Mouse (Mus musculus) kidney, postnatal 0 days (tissue): ENCODE results near the gene Btbd11. TPM values are rescaled to one million over a fixed set of nuclear protein-coding genes. Genes with fewer than 3 reads are reported as not detected.

Experiments used
- ATAC-seq: fragments of 200-750 bp; cut with Nextera tagmentation; replicated peaks from 2 replicates; pipeline ENCODE4 v1.8.0; 2017; ENCODE audit warnings: low read depth, moderate number of reproducible peaks, moderate TSS enrichment, moderate library complexity; ENCODE audit not compliant: low FRiP score
- DNase-seq: peaks from one replicate; pipeline ENCODE4 v3.0.0-alpha.2; 2016; ENCODE audit warnings: low spot score
- H3K27ac ChIP-seq: fragments of 300-500 bp; sonication (generic); 2 replicates; pipeline ENCODE4 v1.5.1; 2014; ENCODE audit warnings: mild to moderate bottlenecking
- H3K27me3 ChIP-seq: fragments of 300-500 bp; sonication (generic); 2 replicates; pipeline ENCODE4 v1.6.1; 2014; ENCODE audit warnings: low read length, mixed read lengths; ENCODE audit not compliant: insufficient read depth
- H3K36me3 ChIP-seq: fragments of 300-500 bp; sonication (generic); 2 replicates; pipeline ENCODE4 v1.6.1; 2014; ENCODE audit warnings: low read length, mixed read lengths; ENCODE audit not compliant: insufficient read depth
- H3K4me1 ChIP-seq: fragments of 300-500 bp; sonication (generic); replicated peaks from 2 replicates; pipeline ENCODE4 v1.6.1; 2014; ENCODE audit warnings: antibody characterized with exemption, low read length, mixed read lengths; ENCODE audit not compliant: insufficient read depth
- H3K4me2 ChIP-seq: fragments of 300-500 bp; sonication (generic); 2 replicates; pipeline ENCODE4 v1.6.1; 2014; ENCODE audit warnings: mild to moderate bottlenecking, low read length, moderate library complexity, mixed read lengths
- H3K4me3 ChIP-seq: fragments of 300-500 bp; sonication (generic); replicated peaks from 2 replicates; pipeline ENCODE4 v1.5.1; 2014; ENCODE audit warnings: low read depth, low read length
- H3K9ac ChIP-seq: fragments of 300-500 bp; sonication (generic); 2 replicates; pipeline ENCODE4 v1.6.1; 2014; ENCODE audit warnings: low read depth, low read length
- H3K9me3 ChIP-seq: fragments of 300-500 bp; sonication (generic); replicated peaks from 2 replicates; pipeline ENCODE4 v1.6.1; 2016; ENCODE audit warnings: low read length, inconsistent platforms, mixed read lengths
- CTCF ChIP-seq: IDR thresholded peaks from 2 replicates; pipeline ENCODE4 v1.5.1; 2016; ENCODE audit warnings: antibody characterized with exemption, low read depth, mild to moderate bottlenecking, moderate library complexity
- WGBS: fragments of 180-500 bp; shearing (Covaris S2); extraction: QIAGEN DNeasy Blood & Tissue Kit; methylation state at CpG from one replicate; pipeline ENCODE4 v1.1.7; 2014; 5-methylcytosine and 5-hydroxymethylcytosine counted together
- polyA plus RNA-seq: library from polyadenylated mRNA; unstranded; fragments of >200 nt; fragmentation: Nextera tagmentation; extraction: Ambion mirVana; gene quantifications from 2 replicates; pipeline ENCODE4 v1.2.1, GENCODE M21; 2015

Btbd11 gene
- polyA plus RNA-seq, 1 experiment from 2014 or later, result 6.7 TPM

DNA sequence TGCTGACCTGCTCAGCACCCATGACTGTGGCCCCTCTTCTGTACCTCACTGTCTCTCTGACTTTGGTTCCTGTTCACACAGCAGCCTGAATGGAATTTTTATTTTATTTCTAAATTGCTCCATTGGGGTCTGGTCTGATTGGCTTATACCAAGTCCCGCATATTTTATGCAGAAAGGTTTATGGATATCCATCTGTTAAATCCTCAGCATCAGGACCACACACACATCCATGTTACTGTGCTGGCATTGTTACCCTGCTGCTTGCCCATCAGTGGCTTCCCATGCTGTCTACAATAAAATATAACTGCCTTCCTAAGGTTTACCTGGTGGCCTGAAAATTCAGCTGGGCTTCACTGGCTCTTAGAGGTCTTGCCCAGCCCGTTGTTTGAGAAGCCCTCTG, 106.0 kb downstream of the Btbd11 start:
- Histone ChIP-seq H3K27ac (no peak overlapping the region), H3K36me3 (no peaks in the 10 kb centered on the region), H3K4me2 (no peak overlapping the region), H3K9me3 (no peaks in the 10 kb centered on the region), H3K27me3 (no peaks in the 10 kb centered on the region), H3K4me1 (no peaks in the 10 kb centered on the region), H3K9ac (no peak overlapping the region), H3K4me3 (no peak overlapping the region)
- no peak for ATAC-seq
- no peak for DNase-seq
- TF ChIP-seq CTCF, result no peak
- 80% methylated on average over 2 of the region's 2 CpGs for WGBS

- H3K27me3 ChIP-seq, result no peaks in the 10 kb centered on the region
- H3K9ac ChIP-seq, result no peak overlapping the region
- no peak overlapping the region for H3K4me2 ChIP-seq
- 23% methylated on average over 8 of the region's 8 CpGs for WGBS
- no peaks in the 10 kb centered on the region for H3K36me3 ChIP-seq
- 0 out of 2 replicates have a peak, but pooled peaks have one; percentile 31 for ATAC-seq
- H3K9me3 ChIP-seq, result no peaks in the 10 kb centered on the region
- no peaks in the 10 kb centered on the region for H3K4me1 ChIP-seq
- H3K4me3 ChIP-seq, result no peak overlapping the region
- peak; percentile 77 for DNase-seq
- no peak for TF ChIP-seq CTCF
- H3K27ac ChIP-seq, result no peak overlapping the region
Observed at GRCm38 (mm10) chr10:85496358-85496757, 109.7 kb downstream of the Btbd11 start.

- no peak overlapping the region for H3K9ac ChIP-seq
- no peaks in the 10 kb centered on the region for H3K9me3 ChIP-seq
- ATAC-seq (no peak), DNase-seq (no peak)
- H3K4me2 ChIP-seq, result no peak overlapping the region
- H3K36me3 ChIP-seq, result no peaks in the 10 kb centered on the region
- H3K27ac ChIP-seq, result no peak overlapping the region
- H3K27me3 ChIP-seq, result no peaks in the 10 kb centered on the region
- no peak overlapping the region for H3K4me3 ChIP-seq
- TF ChIP-seq CTCF, result no peak
- WGBS, result 31% methylated on average over 2 of the region's 2 CpGs
- no peaks in the 10 kb centered on the region for H3K4me1 ChIP-seq
Observed at GRCm38 (mm10) chr10:85496981-85497380, 110.4 kb downstream of the Btbd11 start.

DNA sequence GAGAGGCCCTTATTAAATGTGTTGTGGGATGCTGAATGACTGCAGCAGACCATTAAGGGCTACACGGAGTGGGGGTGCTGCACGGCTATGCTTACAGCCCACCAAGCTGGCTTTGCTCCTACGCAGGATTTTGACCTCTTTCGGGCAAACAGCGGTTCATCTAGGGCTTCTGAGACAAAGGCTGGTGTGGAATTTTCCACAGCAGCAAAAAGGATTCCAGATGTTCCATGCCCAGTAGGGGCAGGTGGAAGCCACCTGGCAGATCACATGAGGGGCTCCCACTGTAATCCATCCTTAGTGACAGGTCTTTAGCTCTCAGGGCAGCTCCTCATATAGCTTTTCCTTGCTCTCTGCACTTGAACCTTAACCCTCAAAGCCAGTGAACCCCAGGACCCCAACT, 111.3 kb downstream of the Btbd11 start:
- ATAC-seq (no peak), DNase-seq (peak; percentile 14)
- Histone ChIP-seq H3K9me3 (no peaks in the 10 kb centered on the region), H3K36me3 (no peaks in the 10 kb centered on the region), H3K4me2 (no peak overlapping the region), H3K4me3 (no peak overlapping the region), H3K27ac (no peak overlapping the region), H3K27me3 (no peaks in the 10 kb centered on the region), H3K4me1 (no peaks in the 10 kb centered on the region), H3K9ac (no peak overlapping the region)
- 55% methylated on average over 5 of the region's 5 CpGs for WGBS
- TF ChIP-seq CTCF, result no peak

DNA sequence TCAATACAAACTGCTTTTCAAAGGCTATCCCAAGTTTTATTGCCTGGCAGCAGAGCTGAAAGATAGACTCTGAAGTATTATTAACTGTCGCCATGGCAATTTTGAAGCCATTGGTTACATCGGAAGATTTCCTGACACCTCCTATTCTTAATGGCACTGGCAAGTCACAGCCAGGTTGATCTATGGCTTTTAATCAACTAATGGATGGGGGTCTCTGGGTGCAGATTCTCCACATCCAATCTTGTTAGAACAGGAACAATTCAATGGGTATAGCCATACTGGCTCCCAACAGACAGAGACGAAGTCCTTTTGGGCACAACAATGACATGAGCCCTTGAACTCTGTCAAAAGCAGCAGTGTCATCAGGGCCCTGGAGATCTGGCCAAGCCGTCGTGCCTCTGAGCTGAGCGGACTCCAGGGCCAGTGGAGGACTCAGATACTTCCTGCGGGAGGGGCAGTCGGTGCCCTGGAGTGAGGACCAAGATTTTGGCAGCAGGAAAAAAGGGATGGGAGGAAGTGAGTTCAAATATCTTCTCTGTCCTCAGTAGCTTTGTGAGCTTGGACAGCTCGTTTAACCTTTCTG, 114.0 kb downstream of the Btbd11 start:
- Histone ChIP-seq H3K27ac (no peak overlapping the region), H3K9me3 (no peaks in the 10 kb centered on the region), H3K9ac (no peak overlapping the region), H3K4me1 (no peaks in the 10 kb centered on the region), H3K36me3 (no peaks in the 10 kb centered on the region), H3K4me2 (no peak overlapping the region), H3K4me3 (no peak overlapping the region), H3K27me3 (no peaks in the 10 kb centered on the region)
- TF ChIP-seq CTCF, result no peak
- ATAC-seq, result no peak
- DNase-seq, result no peak
- WGBS, result 58% methylated on average over 9 of the region's 9 CpGs

DNA sequence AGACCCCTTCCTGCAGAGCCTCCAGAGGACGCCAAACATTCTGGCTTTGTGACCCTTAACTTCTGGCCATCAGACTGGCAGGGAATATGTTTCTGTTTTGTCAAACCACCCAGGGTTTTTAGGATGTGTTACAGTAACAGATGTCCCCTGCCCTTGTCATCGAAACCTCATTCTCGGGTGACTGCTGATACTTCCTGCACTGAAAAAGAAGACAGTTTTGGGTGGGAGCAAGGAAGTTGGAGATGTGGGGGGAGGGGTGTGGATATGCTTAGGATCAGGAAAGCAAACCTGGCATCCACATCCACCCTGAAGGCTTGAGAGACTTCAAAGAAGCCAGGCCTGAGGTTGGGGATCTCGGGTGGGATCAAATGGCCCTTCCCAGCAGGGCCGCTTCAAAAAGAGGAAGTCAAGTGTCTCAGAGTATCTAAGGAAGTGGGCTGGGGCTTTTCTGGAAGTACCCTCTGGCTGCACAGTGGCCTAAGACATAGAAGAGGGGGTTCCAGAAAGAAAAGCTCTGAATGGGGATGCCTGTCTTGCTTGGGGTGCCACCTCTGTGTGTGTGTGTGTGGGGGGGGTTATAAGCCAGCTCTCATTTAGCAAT, 115.5 kb downstream of the Btbd11 start:
- Histone ChIP-seq H3K4me1 (no peaks in the 10 kb centered on the region), H3K9ac (no peak overlapping the region), H3K4me2 (no peak overlapping the region), H3K36me3 (no peaks in the 10 kb centered on the region), H3K27ac (no peak overlapping the region), H3K27me3 (no peaks in the 10 kb centered on the region), H3K4me3 (no peak overlapping the region), H3K9me3 (no peaks in the 10 kb centered on the region)
- ATAC-seq (no peak), DNase-seq (peak; percentile 51)
- no peak for TF ChIP-seq CTCF
- WGBS, result 30% methylated on average over 5 of the region's 5 CpGs
